Mouse (Mus musculus): ENCODE data around the gene Rsad1.

DNA sequence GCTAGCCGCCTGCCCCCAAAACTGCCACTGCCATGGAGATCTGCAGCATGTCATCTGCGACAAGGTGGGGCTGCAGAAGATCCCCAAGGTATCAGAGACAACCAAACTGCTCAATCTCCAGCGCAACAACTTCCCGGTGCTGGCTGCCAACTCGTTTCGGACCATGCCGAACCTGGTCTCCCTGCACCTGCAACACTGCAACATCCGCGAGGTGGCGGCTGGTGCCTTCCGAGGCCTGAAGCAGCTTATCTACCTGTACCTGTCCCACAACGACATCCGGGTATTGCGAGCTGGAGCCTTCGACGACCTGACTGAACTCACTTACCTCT is 16.1 kb upstream of the Rsad1 start:
- TF ChIP-seq POLR2A (IDR thresholded peaks at IDR 0.05; ENCODE audit: borderline replicate concordance, extremely low read depth, low read depth, low read length), result no peak
- peak; percentile 40; the same call in 1 of the 2 replicates for TF ChIP-seq CTCF (IDR thresholded peaks at IDR 0.05; ENCODE audit: insufficient read depth, low read length)
